Mouse (Mus musculus): Measurements from ENCODE around the gene Gm11549.

DNA sequence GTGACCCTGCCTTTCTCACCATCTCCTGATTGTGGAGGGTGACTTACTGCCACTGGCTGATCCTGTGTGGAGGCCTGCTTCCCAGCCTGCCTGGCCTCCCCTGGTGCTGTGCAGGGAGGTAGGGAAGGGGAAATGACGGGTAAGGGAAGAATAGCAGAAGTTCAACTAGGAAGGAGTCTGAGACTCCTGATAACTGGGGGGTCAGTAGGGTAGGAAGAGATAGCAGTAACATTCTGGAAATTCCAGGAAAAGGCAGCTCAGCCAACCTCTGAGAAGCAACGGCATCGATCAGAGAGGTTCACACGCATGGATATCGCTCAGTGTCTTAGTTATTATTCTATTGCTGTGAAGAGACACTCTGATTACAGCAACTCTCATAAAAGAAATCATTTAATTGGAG, 30.1 kb downstream of the Gm11549 start:
- TF ChIP-seq CHD2 (IDR thresholded peaks at IDR 0.05; ENCODE audit: low read depth, low read length), result no peak
- no peak for TF ChIP-seq HCFC1 (IDR thresholded peaks at IDR 0.05; ENCODE audit: borderline replicate concordance, insufficient read depth, low read length)
- no peak for TF ChIP-seq ZNF384 (IDR thresholded peaks at IDR 0.05; ENCODE audit: low read depth, low read length)
- TF ChIP-seq MAFK (IDR thresholded peaks at IDR 0.05; ENCODE audit: insufficient read depth, low read depth, low read length), result no peak
- no peak for TF ChIP-seq ZC3H11A (IDR thresholded peaks at IDR 0.05; ENCODE audit: borderline replicate concordance, low read depth, low read length)
